Mouse (Mus musculus): Measurements from ENCODE around the gene Cdipt.

Gene Cdipt

DNA sequence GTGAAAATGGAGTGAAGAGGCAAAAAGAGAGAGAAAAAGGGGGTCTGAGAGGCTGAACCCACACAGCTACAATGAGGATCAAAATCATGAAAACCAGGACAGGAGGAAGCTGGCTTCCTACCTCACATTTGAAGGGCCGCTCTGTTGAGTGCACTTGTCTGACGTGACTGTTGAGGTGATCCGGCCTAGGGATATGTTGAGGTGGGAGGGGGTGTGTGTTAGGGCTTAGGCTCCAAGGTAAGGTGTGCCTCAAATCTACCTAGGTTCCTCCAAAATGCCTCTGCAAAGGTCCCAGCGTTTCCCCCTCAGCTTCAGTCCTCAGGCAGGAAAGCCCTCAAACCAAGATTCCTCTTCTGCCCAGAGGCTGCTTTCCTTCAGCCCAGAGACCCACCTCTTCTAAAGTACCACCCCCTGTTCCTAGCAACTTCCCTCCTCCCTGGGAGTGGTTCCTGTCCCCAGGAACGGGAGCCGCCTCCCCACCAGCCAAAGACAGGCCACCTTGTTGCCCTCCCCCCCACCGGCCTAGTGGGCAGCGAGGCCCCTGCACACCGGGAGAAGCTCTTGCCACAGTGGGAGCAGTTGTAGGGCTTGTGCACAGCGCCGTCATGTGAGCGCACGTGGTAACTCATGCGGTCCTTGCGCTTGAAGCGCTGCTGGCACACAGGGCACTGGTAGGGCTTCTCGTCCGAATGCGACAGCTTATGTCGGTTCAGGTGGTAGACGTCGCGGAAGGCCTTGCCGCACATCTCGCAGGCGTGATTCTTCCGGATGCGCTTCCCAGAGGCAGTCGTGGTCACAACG, 49.2 kb downstream of the Cdipt start:
- DNase-seq (ENCODE audit: low read depth, low spot score) = peak; percentile 78

DNA sequence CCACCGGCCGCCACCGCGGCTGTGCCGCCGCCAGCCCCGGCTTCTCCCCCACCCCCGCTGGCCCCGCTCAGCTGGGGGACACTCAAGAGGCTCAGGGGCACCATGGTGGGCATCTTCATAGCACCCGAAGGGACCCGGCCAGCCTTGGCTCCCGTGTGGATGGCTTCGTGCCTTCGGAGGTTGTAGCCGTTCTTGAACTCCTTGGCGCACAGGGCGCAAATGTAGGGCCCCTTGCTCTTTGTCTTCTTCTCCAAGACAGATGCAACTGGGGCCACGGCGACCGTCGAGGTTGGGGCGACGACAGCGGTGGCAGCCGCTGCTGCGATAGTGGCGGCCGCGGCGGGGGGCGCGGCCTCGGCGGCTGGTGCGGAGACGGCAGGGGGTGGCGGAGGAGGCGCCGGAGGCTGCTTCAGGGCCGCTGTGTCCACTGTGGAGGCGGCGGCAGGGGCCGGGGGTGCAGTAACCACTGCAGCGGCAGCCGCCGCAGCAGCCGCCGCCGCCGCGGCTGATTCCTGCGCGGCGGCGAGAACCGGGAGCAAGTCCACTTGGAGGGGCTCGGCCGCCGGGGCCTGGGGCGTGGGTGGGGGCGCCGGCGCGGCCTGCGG, 49.9 kb downstream of the Cdipt start:
- no peak for DNase-seq (ENCODE audit: low read depth, low spot score)

DNA sequence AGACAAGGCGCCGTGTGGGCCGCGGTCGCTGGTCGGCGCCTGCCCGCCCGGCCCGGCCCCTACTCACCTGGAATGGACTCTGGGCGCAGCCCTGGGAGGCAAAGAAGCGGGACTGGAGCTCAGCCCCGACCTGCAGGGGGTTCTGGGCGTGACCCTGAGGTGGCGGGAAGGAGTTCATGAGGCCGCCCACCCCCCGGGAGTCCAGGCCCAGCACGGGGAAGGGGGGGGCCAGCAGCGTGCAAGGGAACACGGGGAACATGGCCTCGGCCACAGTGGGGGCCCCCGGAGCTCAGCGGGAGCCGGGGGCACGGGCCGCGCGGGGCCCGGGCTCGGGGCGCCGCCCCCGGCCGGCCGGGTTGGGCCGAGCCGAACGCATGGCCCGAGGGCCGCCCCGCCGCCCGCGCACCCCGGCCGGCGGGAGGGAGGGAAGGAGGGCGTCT, 50.5 kb downstream of the Cdipt start:
- peak; percentile 76 for DNase-seq (ENCODE audit: low read depth, low spot score)

DNA sequence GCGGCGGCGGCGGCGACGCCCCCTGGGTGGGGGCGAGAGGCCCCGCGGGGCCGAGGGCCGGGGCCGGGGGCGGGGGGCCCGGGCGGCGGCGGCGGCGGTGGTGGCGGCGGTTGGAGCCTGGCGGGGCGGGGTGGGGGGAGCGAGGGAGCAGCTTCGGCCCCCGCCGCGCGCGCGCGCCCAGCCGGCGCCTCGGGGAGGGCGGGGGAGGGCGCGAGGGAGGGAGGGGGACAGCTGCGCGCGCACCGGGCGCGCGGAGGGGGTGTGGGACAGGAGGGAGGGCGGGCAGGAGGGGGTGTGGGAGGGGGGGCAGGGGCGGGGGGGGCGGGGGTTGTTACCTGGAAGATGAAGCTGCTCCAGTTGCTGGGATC, 50.9 kb downstream of the Cdipt start:
- no peak for DNase-seq (ENCODE audit: low read depth, low spot score)

DNA sequence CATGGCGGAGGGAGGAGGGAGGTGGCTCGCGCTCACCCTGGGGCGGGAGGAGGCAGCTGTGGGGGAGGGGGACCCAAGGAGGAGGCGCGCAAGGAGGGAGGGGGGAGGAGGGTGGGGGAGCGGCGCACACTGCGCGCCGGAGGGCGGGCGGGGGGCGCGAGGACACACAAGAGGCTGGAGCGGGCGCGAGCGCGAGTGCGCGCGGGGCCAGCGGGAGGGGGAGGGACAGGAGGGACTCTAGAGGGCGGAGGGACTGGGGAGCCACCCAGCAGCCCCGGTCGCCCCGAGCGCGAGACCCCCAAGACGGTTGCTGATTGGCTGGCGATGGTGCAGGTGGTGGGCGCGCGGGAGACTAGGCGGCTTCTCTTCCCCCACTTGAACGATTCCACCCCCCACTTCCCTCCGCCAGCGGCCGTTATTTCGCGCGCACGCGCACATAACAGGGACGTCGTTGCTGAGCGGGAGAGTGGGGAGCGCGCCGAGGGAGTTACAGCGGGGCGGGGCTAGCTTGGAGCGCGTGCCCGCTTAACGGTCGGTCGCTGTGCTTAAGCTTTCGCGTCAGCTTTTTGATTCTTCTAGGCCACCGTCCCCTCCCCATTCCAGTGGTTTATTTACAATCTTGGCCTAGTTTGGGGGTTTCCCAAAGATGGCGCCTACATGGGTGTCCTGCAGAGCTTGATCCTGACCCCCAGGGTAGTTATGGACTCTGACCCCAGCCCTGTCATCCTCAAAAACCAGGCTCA, 51.4 kb downstream of the Cdipt start, which contains the start of gene Maz:
Gene Maz (minus strand): TSS at position 54 of the 743 bp plus-strand sequence.
- DNase-seq (ENCODE audit: low read depth, low spot score) = peak; percentile 99

DNA sequence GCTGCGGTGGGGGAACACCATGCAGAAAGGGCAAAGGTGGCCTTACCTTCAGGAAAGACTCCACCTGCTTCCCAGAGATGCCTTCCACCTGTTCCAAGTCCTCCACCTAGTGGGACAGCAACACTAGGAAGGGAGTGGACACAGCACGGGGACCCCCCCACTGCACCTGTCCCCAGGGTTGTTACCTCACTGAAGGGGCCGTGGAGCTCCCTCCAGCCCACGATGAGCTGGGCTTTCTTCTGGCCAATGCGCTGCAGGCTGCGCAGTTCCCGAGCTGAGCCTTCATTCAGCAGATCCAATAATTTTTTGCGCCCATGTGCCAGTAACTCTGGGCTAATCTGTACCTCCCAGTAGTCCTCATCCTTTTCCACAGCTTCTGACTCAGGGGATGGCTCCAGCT, 52.2 kb downstream of the Cdipt start:
- no peak for DNase-seq (ENCODE audit: low read depth, low spot score)
